Mouse (Mus musculus) stomach, embryonic 15.5 days (tissue): ENCODE data around the gene Camk1d. TPM values are rescaled to one million over a fixed set of nuclear protein-coding genes. Genes with fewer than 3 reads are reported as not detected.

ENCODE experiments used
- ATAC-seq: fragments of 200-750 bp; cut with Nextera tagmentation; 2 replicates; pipeline ENCODE4 v1.8.0; 2017; ENCODE audit warnings: low read depth, moderate number of reproducible peaks, moderate TSS enrichment; ENCODE audit not compliant: insufficient read depth, low FRiP score
- H3K27ac ChIP-seq: fragments of 300-500 bp; sonication (generic); 2 replicates; pipeline ENCODE4 v1.5.1; 2015; ENCODE audit warnings: mild to moderate bottlenecking, inconsistent platforms
- H3K27me3 ChIP-seq: fragments of 300-500 bp; sonication (generic); replicated peaks from 2 replicates; pipeline ENCODE4 v1.6.1; 2015; ENCODE audit warnings: inconsistent platforms
- H3K36me3 ChIP-seq: fragments of 300-500 bp; sonication (generic); 2 replicates; pipeline ENCODE4 v1.6.1; 2015; ENCODE audit warnings: inconsistent platforms
- H3K4me1 ChIP-seq: fragments of 300-500 bp; sonication (generic); 2 replicates; pipeline ENCODE4 v1.6.1; 2015; ENCODE audit warnings: inconsistent platforms
- H3K4me2 ChIP-seq: fragments of 300-500 bp; sonication (generic); 2 replicates; pipeline ENCODE4 v1.6.1; 2015; ENCODE audit warnings: mild to moderate bottlenecking, inconsistent platforms
- H3K4me3 ChIP-seq: fragments of 300-500 bp; sonication (generic); replicated peaks from 2 replicates; pipeline ENCODE4 v1.5.1; 2015; ENCODE audit warnings: inconsistent platforms
- H3K9ac ChIP-seq: fragments of 300-500 bp; sonication (generic); 2 replicates; pipeline ENCODE4 v1.6.1; 2015; ENCODE audit warnings: inconsistent platforms
- H3K9me3 ChIP-seq: fragments of 300-500 bp; sonication (generic); 2 replicates; pipeline ENCODE4 v1.6.1; 2016; ENCODE audit warnings: inconsistent platforms
- WGBS: fragments of 180-500 bp; shearing (Covaris S2); methylation state at CpG from one replicate; pipeline ENCODE4 v1.1.7; 2015; 5-methylcytosine and 5-hydroxymethylcytosine counted together
- polyA plus RNA-seq: library from polyadenylated mRNA; unstranded; fragments of >200 nt; fragmentation: Nextera tagmentation; extraction: Ambion mirVana; gene quantifications from 2 replicates; pipeline ENCODE4 v1.2.1, GENCODE M21; 2015

Camk1d gene
- polyA plus RNA-seq, 1 experiment from 2014 or later = 18.4 TPM

GRCm38 (mm10) chr2:5676786-5677185 is 37.5 kb downstream of the Camk1d start:
- 50% methylated on average over 8 of the region's 8 CpGs for WGBS
- peaks cover 10% of the 10 kb centered on the region; the same call in 1 of the 2 replicates for H3K4me1 ChIP-seq
- no peak overlapping the region for H3K9ac ChIP-seq
- H3K4me2 ChIP-seq = no peak overlapping the region
- no peaks in the 10 kb centered on the region for H3K27me3 ChIP-seq
- H3K4me3 ChIP-seq = no peak overlapping the region
- ATAC-seq = no peak
- no peaks in the 10 kb centered on the region for H3K9me3 ChIP-seq
- H3K27ac ChIP-seq = 0 out of 2 replicates have a peak overlapping the region, but pooled peaks have one; percentile 2
- H3K36me3 ChIP-seq = no peaks in the 10 kb centered on the region

- Histone ChIP-seq H3K27ac (0 out of 2 replicates have a peak overlapping the region, but pooled peaks have one; percentile 2), H3K4me3 (no peak overlapping the region)
Observed at GRCm38 (mm10) chr2:5676143-5676483, 38.2 kb downstream of the Camk1d start.

GRCm38 (mm10) chr2:5675431-5676142 is 38.7 kb downstream of the Camk1d start:
- Histone ChIP-seq H3K27me3 (no peaks in the 10 kb centered on the region), H3K9ac (no peak overlapping the region), H3K36me3 (no peaks in the 10 kb centered on the region), H3K27ac (no peak overlapping the region), H3K4me2 (no peak overlapping the region), H3K4me1 (peaks cover 10% of the 10 kb centered on the region; the same call in 1 of the 2 replicates), H3K4me3 (no peak overlapping the region), H3K9me3 (no peaks in the 10 kb centered on the region)
- WGBS = 80% methylated on average over 12 of the region's 12 CpGs
- ATAC-seq = no peak

More at GRCm38 (mm10) chr2:5676143-5676483, 38.2 kb downstream of the Camk1d start:
- ATAC-seq = no peak
- peaks cover 10% of the 10 kb centered on the region; the same call in 1 of the 2 replicates for H3K4me1 ChIP-seq
- H3K36me3 ChIP-seq = no peaks in the 10 kb centered on the region
- H3K4me2 ChIP-seq = no peak overlapping the region
- 55% methylated on average over 9 of the region's 9 CpGs for WGBS
- no peak overlapping the region for H3K9ac ChIP-seq
- no peaks in the 10 kb centered on the region for H3K9me3 ChIP-seq
- H3K27me3 ChIP-seq = no peaks in the 10 kb centered on the region

GRCm38 (mm10) chr2:5674512-5674911 is 39.8 kb downstream of the Camk1d start:
- H3K27ac ChIP-seq = no peak overlapping the region
- H3K4me3 ChIP-seq = no peak overlapping the region
- no peak overlapping the region for H3K9ac ChIP-seq
- H3K36me3 ChIP-seq = no peaks in the 10 kb centered on the region
- ATAC-seq = no peak
- 86% methylated on average over 9 of the region's 9 CpGs for WGBS
- H3K27me3 ChIP-seq = no peaks in the 10 kb centered on the region
- no peaks in the 10 kb centered on the region for H3K9me3 ChIP-seq
- H3K4me1 ChIP-seq = peaks cover 10% of the 10 kb centered on the region
- H3K4me2 ChIP-seq = no peak overlapping the region

GRCm38 (mm10) chr2:5673816-5674215 is 40.5 kb downstream of the Camk1d start:
- Histone ChIP-seq H3K4me3 (no peak overlapping the region), H3K27me3 (no peaks in the 10 kb centered on the region), H3K4me2 (no peak overlapping the region), H3K36me3 (no peaks in the 10 kb centered on the region), H3K27ac (peak overlapping the region; percentile 51; the same call in 1 of the 2 replicates), H3K4me1 (peaks cover 10% of the 10 kb centered on the region), H3K9me3 (no peaks in the 10 kb centered on the region), H3K9ac (no peak overlapping the region)
- 68% methylated on average over 6 of the region's 6 CpGs for WGBS
- ATAC-seq = no peak

- 44% methylated on average over 7 of the region's 7 CpGs for WGBS
- ATAC-seq = no peak
- no peaks in the 10 kb centered on the region for H3K36me3 ChIP-seq
- no peaks in the 10 kb centered on the region for H3K9me3 ChIP-seq
- H3K4me1 ChIP-seq = peaks cover 10% of the 10 kb centered on the region
- no peak overlapping the region for H3K4me3 ChIP-seq
- no peaks in the 10 kb centered on the region for H3K27me3 ChIP-seq
- no peak overlapping the region for H3K9ac ChIP-seq
- H3K4me2 ChIP-seq = no peak overlapping the region
- H3K27ac ChIP-seq = peak overlapping the region; percentile 51; the same call in 1 of the 2 replicates
Observed at GRCm38 (mm10) chr2:5672906-5673589, 41.3 kb downstream of the Camk1d start.

GRCm38 (mm10) chr2:5670146-5670545 is 44.2 kb downstream of the Camk1d start:
- Histone ChIP-seq H3K9ac (no peak overlapping the region), H3K27me3 (no peaks in the 10 kb centered on the region), H3K4me3 (no peak overlapping the region), H3K27ac (0 out of 2 replicates have a peak overlapping the region, but pooled peaks have one; percentile 3), H3K9me3 (no peaks in the 10 kb centered on the region), H3K4me1 (no peaks in the 10 kb centered on the region; the same call in 1 of the 2 replicates), H3K4me2 (no peak overlapping the region), H3K36me3 (no peaks in the 10 kb centered on the region)
- 92% methylated on average over 10 of the region's 10 CpGs for WGBS
- ATAC-seq = no peak

- no peak overlapping the region for H3K4me2 ChIP-seq
- 71% methylated on average over 15 of the region's 15 CpGs for WGBS
- H3K4me1 ChIP-seq = no peaks in the 10 kb centered on the region; the same call in 1 of the 2 replicates
- no peak overlapping the region for H3K4me3 ChIP-seq
- H3K36me3 ChIP-seq = no peaks in the 10 kb centered on the region
- H3K27ac ChIP-seq = 0 out of 2 replicates have a peak overlapping the region, but pooled peaks have one; percentile 3
- H3K9me3 ChIP-seq = no peaks in the 10 kb centered on the region
- ATAC-seq = no peak
- H3K27me3 ChIP-seq = no peaks in the 10 kb centered on the region
- no peak overlapping the region for H3K9ac ChIP-seq
Observed at GRCm38 (mm10) chr2:5669498-5670040, 44.7 kb downstream of the Camk1d start.

- no peak for ATAC-seq
- Histone ChIP-seq H3K4me2 (no peak overlapping the region), H3K9me3 (no peaks in the 10 kb centered on the region), H3K27ac (no peak overlapping the region), H3K4me1 (no peaks in the 10 kb centered on the region; the same call in 1 of the 2 replicates), H3K4me3 (no peak overlapping the region), H3K9ac (no peak overlapping the region), H3K36me3 (no peaks in the 10 kb centered on the region), H3K27me3 (no peaks in the 10 kb centered on the region)
- 63% methylated on average over 4 of the region's 4 CpGs for WGBS
Observed at GRCm38 (mm10) chr2:5668940-5669339, 45.4 kb downstream of the Camk1d start.

GRCm38 (mm10) chr2:5663499-5663898 is 50.8 kb downstream of the Camk1d start:
- H3K27ac ChIP-seq = no peak overlapping the region
- 87% methylated on average over 9 of the region's 9 CpGs for WGBS
- H3K9me3 ChIP-seq = no peaks in the 10 kb centered on the region
- no peak overlapping the region for H3K4me3 ChIP-seq
- H3K9ac ChIP-seq = no peak overlapping the region
- H3K27me3 ChIP-seq = no peaks in the 10 kb centered on the region
- no peak for ATAC-seq
- H3K4me1 ChIP-seq = no peaks in the 10 kb centered on the region
- no peak overlapping the region for H3K4me2 ChIP-seq
- H3K36me3 ChIP-seq = no peaks in the 10 kb centered on the region

- no peak overlapping the region for H3K27ac ChIP-seq
- WGBS = 64% methylated on average over 5 of the region's 5 CpGs
- no peak overlapping the region for H3K9ac ChIP-seq
- H3K4me3 ChIP-seq = no peak overlapping the region
- no peaks in the 10 kb centered on the region for H3K9me3 ChIP-seq
- no peak overlapping the region for H3K4me2 ChIP-seq
- H3K36me3 ChIP-seq = no peaks in the 10 kb centered on the region
- no peaks in the 10 kb centered on the region for H3K4me1 ChIP-seq
- no peaks in the 10 kb centered on the region for H3K27me3 ChIP-seq
- ATAC-seq = no peak
Observed at GRCm38 (mm10) chr2:5661946-5662345, 52.4 kb downstream of the Camk1d start.

- no peak overlapping the region for H3K4me3 ChIP-seq
- no peak for ATAC-seq
- no peak overlapping the region for H3K4me2 ChIP-seq
- WGBS = 37% methylated on average over 3 of the region's 3 CpGs
- no peaks in the 10 kb centered on the region for H3K4me1 ChIP-seq
- no peak overlapping the region for H3K27ac ChIP-seq
- H3K9me3 ChIP-seq = no peaks in the 10 kb centered on the region
- H3K27me3 ChIP-seq = no peaks in the 10 kb centered on the region
- no peaks in the 10 kb centered on the region for H3K36me3 ChIP-seq
- H3K9ac ChIP-seq = no peak overlapping the region
Observed at GRCm38 (mm10) chr2:5658000-5658399, 56.3 kb downstream of the Camk1d start.
